Mouse (Mus musculus) megakaryocyte, embryonic 14.5 days (primary cell): ENCODE results near the gene Zfp937.
"Not testable (repeated sequence)": the region's sequence is repeated elsewhere in the genome, so short reads cannot be mapped to it uniquely, and the experiment has no call there.

ENCODE experiments used
- FLI1 ChIP-seq: IDR thresholded peaks from 2 replicates; pipeline ENCODE4 v1.6.1; 2012; ENCODE audit warnings: low read length, inconsistent platforms, mixed read lengths
- GATA1 ChIP-seq: IDR thresholded peaks from 3 replicates; pipeline ENCODE4 v1.6.1; 2012; ENCODE audit warnings: mixed read lengths, low read length, inconsistent platforms, borderline replicate concordance

GRCm38 (mm10) chr2:150223263-150223662 lies 5.4 kb downstream of the Zfp937 start:
- not testable (repeated sequence) for TF ChIP-seq FLI1, GATA1
